Mouse (Mus musculus) gastrocnemius, postnatal 36 days (tissue): ENCODE measurements around the gene BC035947. TPM values are rescaled to one million over a fixed set of nuclear protein-coding genes. Genes with fewer than 3 reads are reported as not detected.
"Not testable (repeated sequence)": the region's sequence is repeated elsewhere in the genome, so short reads cannot be mapped to it uniquely, and the experiment has no call there.

Experiments used
- DNase-seq, 2 experiments: peaks; one replicate each; pipeline ENCODE4 v3.0.0; 2022
- intact Hi-C: fragments of 180-260 bp; cut with DNase I; formaldehyde crosslinking; loops from one replicate; pipeline ENCODE4 v1.15.1; 2025
- long read RNA-seq, 2 experiments: library from polyadenylated mRNA; stranded (forward); transcript quantifications; one replicate each; pipeline ENCODE4 v2.0.0; 2021
- total RNA-seq, 2 experiments: library from RNA; stranded (reverse); gene quantifications; 2 replicates each; pipeline ENCODE4 v1.2.3; 2021

The BC035947 gene
- not detected for total RNA-seq
- long read RNA-seq, experiment 1 = 0 reads
- long read RNA-seq, experiment 2 = 0 reads

DNA sequence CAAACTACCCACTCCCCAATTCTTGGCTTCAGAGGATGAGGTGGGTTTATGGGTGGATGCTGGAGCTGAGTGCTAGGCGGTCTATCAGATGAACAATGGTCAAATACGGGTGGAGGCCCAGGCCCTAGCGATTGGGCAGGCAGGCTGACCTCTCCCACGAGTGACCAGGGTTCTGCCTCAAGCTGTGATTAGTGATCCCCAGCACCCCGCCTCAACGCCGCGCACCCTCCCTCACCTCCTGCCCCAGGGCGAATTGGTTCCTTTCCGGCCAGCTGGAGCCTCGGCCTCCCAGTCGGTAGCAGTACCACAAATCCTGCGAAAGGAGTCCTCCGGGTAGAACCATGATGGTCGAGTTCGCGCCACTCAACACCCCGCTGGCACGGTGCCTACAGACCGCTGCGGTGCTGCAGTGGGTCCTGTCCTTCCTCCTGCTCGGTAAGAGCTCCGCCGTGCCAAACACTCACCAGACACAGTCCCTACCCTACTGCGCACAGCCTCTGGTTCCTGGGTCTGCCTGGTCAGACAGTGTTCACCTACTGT lies at the start of gene BC035947:
TSS of gene BC035947 (minus strand) at position 538 of the 540 bp plus-strand sequence.
- no peak for DNase-seq
- intact Hi-C loops = no loop called here

DNA sequence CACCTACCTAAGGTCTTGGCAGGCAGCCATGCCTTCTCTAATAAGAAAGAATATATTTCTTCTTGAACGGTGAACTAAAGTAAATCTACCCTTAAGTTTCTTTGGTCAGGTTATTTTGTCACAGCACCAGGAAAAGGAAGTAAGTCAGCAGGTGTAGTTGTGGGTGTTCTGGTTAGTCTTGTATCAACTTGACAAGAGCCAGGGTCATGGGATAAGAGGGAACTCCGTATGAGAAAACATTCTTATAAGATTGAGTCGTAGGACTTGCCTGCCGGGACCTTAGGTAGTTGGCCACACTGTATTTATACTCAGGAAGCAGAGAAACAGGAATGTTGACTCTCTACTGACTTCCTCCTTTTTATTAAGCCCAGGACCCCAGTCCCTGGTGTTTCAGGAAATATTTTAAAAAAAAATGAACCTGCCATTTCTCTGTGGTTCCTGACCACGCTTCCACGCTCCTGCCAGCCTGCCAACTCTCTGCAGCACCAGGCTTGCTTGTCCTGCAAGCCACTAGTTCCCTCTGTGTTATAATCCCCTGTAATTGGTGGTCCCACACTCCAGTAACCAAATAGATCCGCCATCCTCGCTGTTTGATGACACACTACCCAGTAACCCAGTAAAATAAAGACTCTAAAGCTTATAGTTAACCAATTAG lies 42.2 kb upstream of the BC035947 start:
- DNase-seq = no peak
- intact Hi-C loops = no loop called here

DNA sequence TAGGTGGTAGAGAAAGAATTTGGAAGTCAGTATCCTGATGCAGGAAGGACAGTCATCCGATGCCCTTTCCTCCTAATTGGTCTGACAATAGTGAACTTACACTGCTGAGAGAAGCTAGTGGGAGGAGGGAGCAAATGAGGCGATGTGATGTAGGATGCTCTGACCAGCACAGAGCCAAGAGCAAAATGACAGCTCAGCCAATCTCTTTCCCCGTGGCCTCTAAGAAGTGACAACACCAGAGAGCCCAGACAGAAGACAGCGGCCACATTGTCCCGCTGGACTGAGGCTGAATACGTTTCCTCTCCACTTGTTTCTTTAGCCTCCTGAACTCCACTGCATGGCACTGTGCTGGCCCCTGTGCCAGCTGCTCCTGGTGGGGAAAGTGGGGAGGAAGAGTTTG lies 37.0 kb upstream of the BC035947 start:
- intact Hi-C loops = no loop called here
- DNase-seq = no peak

GRCm38 (mm10) chr1:78546258-78546657 lies 34.3 kb upstream of the BC035947 start:
- no peak for DNase-seq
- intact Hi-C loops = no loop called here

DNA sequence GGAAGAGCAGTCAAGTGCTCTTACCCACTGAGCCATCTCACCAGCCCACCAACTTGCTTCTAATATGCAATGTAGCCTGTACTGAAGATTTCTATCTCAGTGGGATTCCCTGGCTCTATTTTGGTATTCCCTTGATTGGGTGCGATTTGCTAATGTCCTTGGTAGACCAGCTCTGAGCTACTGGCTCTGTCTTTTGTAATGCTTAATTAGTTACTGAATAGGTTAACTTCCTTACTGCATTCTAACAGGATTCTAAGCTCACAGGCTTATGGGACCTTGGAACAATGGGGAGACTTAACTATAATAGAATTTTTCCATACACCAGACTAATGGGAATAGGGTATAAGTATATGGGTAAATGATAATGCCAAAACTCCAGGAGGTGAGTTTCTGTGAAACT lies 31.7 kb upstream of the BC035947 start:
- intact Hi-C loops, DNase-seq: not testable (repeated sequence)

- DNase-seq = no peak
- intact Hi-C loops = loop anchor here (2.0 to 5.0 kb wide), 3 partner anchors 24 to 133 kb away; partner anchors contain the start of genes Acsl3 and Utp14b
These were observed 27.2 kb upstream of the BC035947 start for GRCm38 (mm10) chr1:78539166-78539565.

- intact Hi-C loops = loop anchor here (2.0 to 5.0 kb wide), 3 partner anchors 24 to 134 kb away; partner anchors contain the start of genes Acsl3 and Utp14b
- no peak for DNase-seq
These were observed 26.4 kb upstream of the BC035947 start for GRCm38 (mm10) chr1:78538396-78538795.

GRCm38 (mm10) chr1:78537494-78538010 lies 25.6 kb upstream of the BC035947 start:
- DNase-seq = peak; percentile 51 to 59
- intact Hi-C loops = loop anchor here (2.0 to 5.0 kb wide), 4 partner anchors 25 to 151 kb away; partner anchors contain the start of genes Acsl3 and Utp14b

DNA sequence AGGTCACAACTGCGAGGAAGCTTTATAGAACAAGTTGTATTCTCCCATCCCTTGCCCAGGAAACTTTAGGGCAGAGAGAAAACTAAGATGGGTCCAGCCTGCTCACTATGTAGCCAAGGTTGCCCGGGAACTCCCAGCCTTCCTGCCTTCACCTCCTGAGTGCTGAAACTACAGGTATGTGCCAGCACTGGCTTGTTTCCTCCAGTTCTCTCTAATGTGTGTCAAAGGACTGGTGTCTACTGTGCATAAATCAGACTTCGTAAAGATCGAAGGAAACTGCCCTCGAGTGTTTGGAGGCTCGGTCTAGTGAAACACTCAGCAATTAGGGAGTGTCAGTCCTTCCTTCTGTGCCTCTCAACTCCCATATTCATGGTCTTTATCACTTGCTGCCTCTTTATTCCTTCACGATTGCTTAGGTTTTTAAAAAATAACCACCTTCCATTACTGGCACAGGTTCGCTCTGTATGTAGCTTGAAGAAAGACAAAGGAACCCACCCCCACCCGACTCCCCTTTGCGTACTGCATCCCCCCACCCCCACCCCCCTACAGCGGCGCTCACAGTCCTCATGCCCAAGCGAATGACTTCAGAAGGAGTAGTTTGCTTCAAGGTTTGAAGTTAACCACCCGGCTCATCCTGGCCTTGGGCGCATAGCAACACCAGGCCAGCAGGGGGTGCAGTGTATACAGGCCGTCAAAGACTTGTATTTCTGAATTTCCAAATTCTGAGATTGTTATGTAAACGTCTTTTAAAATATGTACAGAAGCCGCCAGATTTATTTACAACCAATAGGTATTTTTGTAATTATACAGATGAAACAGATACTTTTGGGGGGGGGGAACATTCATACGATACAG lies 24.6 kb upstream of the BC035947 start:
- peak; percentile 72 to 81 for DNase-seq
- intact Hi-C loops = loop anchor here (2.0 to 5.0 kb wide), 3 partner anchors 121 to 152 kb away; partner anchors contain the start of genes Acsl3 and Utp14b

- DNase-seq = no peak
- intact Hi-C loops = loop anchor here (5.0 kb wide), 2 partner anchors 123 to 138 kb away; partner anchors contain the start of genes Acsl3 and Utp14b
These were observed 22.6 kb upstream of the BC035947 start for GRCm38 (mm10) chr1:78534428-78535150.

- intact Hi-C loops = no loop called here
These were observed 20.3 kb upstream of the BC035947 start for GRCm38 (mm10) chr1:78532184-78532800.

DNA sequence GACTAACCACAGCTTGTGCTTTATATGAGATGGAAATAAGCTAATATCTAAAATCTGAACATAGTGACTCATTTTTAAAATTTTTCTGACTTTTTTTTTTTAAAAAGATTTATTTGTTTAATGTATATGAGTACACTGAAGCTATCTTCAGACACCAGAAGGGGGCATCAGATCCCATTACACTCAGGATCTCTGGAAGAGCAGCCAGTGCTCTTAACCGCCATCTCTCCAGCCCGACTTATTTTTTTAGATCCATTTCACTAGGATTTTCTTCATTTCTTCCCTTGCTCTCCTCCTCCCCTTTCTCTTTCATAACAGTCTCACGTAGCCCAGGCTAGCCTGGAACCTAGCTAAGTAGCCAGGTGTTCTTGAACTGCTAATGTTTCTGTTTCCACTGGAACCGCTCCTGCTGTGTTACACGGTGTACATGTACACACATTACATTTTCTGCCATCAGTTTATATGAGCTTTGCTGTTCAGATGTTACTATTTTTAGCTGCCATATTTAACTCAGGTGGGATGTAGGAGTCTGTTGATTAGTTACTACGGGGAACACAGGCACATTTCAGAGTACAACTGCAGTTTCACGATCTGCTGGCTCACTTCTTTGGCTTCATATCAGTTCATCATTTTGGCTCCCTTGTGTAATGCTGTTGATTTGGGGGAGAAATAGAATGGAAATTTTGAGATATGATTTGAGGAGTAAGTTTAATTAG lies 18.7 kb upstream of the BC035947 start:
- DNase-seq = no peak
- intact Hi-C loops = no loop called here

More at GRCm38 (mm10) chr1:78532184-78532800, 20.3 kb upstream of the BC035947 start:
- peak; percentile 31 to 36 for DNase-seq

GRCm38 (mm10) chr1:78529011-78529410 lies 17.1 kb upstream of the BC035947 start:
- no peak for DNase-seq
- intact Hi-C loops = no loop called here

GRCm38 (mm10) chr1:78528356-78528755 lies 16.4 kb upstream of the BC035947 start:
- DNase-seq = no peak
- intact Hi-C loops = no loop called here

GRCm38 (mm10) chr1:78525189-78525886 lies 13.4 kb upstream of the BC035947 start:
- peak; percentile 35 to 51 for DNase-seq

GRCm38 (mm10) chr1:78518907-78519306 lies 6.9 kb upstream of the BC035947 start:
- no peak for DNase-seq
- intact Hi-C loops = no loop called here

More at GRCm38 (mm10) chr1:78525189-78525886, 13.4 kb upstream of the BC035947 start:
- intact Hi-C loops = no loop called here

- DNase-seq = no peak
- intact Hi-C loops = no loop called here
These were observed 798 bp upstream of the BC035947 start for GRCm38 (mm10) chr1:78512756-78513155.

DNA sequence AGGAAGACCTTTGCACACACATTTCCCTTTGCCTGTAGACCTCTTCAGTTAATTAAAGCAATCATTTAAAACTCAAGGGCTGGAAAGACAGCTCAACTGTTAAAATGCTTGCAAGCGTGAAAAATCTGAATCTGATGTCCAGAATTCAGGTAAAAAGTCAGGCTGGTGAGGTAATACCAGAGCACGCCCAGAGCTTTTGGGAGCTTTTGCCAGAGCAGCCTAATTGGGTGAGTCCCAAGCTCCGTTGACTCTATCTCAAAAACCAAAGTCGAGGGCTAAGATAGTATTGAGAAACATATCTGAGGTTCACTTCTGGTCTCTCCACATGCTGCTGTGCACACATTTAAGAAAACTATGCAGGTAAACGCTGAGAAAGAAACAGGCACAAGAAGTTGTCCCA lies 1.1 kb downstream of the BC035947 start, which contains the start of gene Mogat1:
TSS of gene Mogat1 (plus strand) at position 130 of the 400 bp plus-strand sequence.
- intact Hi-C loops = no loop called here
- no peak for DNase-seq
